Mouse (Mus musculus): ENCODE data around the gene Zfp507. TPM values are rescaled to one million over a fixed set of nuclear protein-coding genes. Genes with fewer than 3 reads are reported as not detected.

The Zfp507 gene
- total and polyA plus RNA-seq, 2 experiments from 2014 or later, result 9.9 to 21.3 TPM

DNA sequence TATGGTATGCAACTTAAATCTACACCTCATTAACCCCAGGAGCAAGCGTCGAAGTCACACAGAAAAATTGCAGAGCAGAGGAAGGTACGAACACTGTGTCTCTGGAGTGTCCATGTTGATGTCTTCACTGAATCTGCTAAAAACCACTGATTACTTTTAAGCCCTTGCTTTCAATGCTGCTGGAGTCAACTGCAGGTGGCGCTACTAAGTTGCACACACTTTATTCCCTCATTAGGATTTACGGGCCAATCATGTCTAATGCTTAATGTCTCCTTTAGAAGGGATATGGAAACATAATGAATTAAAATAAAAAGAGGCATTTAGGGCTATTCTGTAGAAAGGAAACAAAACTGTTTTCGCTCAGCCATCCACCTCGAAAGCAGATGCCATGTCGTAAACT is 12.6 kb downstream of the Zfp507 start:
- ATAC-seq (no peak), DNase-seq (ENCODE audit: low spot score) (peak; percentile 68)
- Histone ChIP-seq H3K9me3 (ENCODE audit: low read length) (no peaks in the 10 kb centered on the region), H3K9ac (replicated peaks; ENCODE audit: low read length) (no peak overlapping the region), H3K4me1 (ENCODE audit: insufficient read depth, low read length) (no peaks in the 10 kb centered on the region), H3K36me3 (ENCODE audit: insufficient read depth, low read length) (peaks cover 77% of the 10 kb centered on the region), H3K27ac (no peak overlapping the region), H3K4me2 (ENCODE audit: low read depth, low read length) (no peak overlapping the region), H3K4me3 (ENCODE audit: low read length) (no peak overlapping the region), H3K27me3 (ENCODE audit: insufficient read depth, low read length) (no peaks in the 10 kb centered on the region)
- WGBS, result 80% methylated on average over 8 of the region's 8 CpGs
- TF ChIP-seq CTCF (IDR thresholded peaks at IDR 0.05; ENCODE audit: low read depth), result peak; percentile 72

DNA sequence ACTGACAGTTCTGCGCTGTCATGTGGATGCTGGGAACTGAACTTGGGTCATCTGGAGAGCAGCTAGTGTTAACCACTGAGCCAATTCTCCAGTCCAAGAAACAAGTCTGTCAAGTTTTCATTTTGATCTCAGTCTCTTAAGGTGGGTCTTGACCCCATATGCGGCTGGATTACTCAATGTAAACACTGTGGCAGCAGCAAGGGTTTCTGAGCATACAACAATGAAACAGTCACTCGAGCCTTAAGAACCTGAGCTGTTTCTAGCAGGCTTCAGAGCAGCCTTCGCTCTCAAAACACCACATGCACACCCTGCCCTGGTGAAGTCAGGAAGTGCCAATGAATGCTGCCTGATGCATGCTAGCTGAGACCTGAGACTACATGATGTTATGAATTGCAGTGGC is 17.2 kb downstream of the Zfp507 start:
- Histone ChIP-seq H3K27me3 (ENCODE audit: insufficient read depth, low read length) (no peaks in the 10 kb centered on the region), H3K4me3 (ENCODE audit: low read length) (no peak overlapping the region), H3K9ac (replicated peaks; ENCODE audit: low read length) (no peak overlapping the region), H3K36me3 (ENCODE audit: insufficient read depth, low read length) (peaks cover 42% of the 10 kb centered on the region), H3K9me3 (ENCODE audit: low read length) (no peaks in the 10 kb centered on the region), H3K4me1 (ENCODE audit: insufficient read depth, low read length) (no peaks in the 10 kb centered on the region), H3K27ac (no peak overlapping the region), H3K4me2 (ENCODE audit: low read depth, low read length) (no peak overlapping the region)
- ATAC-seq (no peak), DNase-seq (ENCODE audit: low spot score) (no peak)
- WGBS, result 94% methylated on average over 4 of the region's 4 CpGs
- TF ChIP-seq CTCF (IDR thresholded peaks at IDR 0.05; ENCODE audit: low read depth), result no peak

DNA sequence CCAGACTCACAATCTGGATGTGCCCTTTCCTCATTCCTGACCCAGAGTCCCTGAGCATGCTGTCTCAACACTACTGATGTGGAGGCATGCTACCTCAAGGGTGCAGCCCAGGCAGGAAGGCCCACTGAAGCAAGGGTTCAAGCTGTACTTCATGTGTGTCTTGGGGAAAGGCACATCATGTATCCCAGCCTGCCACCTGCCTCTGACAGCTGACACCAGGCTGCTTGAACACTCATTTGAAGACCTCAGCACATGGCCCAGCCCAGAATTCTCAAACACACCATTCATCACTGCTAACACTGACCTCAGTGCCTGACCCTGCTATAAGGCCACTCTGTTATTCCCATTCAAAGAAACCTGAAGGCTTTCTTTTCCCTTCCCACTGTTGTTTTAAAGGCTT is 20.6 kb downstream of the Zfp507 start:
- no peak overlapping the region for H3K4me2 ChIP-seq (ENCODE audit: low read depth, low read length)
- H3K9me3 ChIP-seq (ENCODE audit: low read length), result no peaks in the 10 kb centered on the region
- no peaks in the 10 kb centered on the region for H3K4me1 ChIP-seq (ENCODE audit: insufficient read depth, low read length)
- peaks cover 27% of the 10 kb centered on the region for H3K36me3 ChIP-seq (ENCODE audit: insufficient read depth, low read length)
- no peak for DNase-seq (ENCODE audit: low spot score)
- no peak overlapping the region for H3K9ac ChIP-seq (replicated peaks; ENCODE audit: low read length)
- H3K4me3 ChIP-seq (ENCODE audit: low read length), result no peak overlapping the region
- no peak for TF ChIP-seq CTCF (IDR thresholded peaks at IDR 0.05; ENCODE audit: low read depth)
- H3K27ac ChIP-seq, result no peak overlapping the region
- no peak for ATAC-seq
- no peaks in the 10 kb centered on the region for H3K27me3 ChIP-seq (ENCODE audit: insufficient read depth, low read length)

DNA sequence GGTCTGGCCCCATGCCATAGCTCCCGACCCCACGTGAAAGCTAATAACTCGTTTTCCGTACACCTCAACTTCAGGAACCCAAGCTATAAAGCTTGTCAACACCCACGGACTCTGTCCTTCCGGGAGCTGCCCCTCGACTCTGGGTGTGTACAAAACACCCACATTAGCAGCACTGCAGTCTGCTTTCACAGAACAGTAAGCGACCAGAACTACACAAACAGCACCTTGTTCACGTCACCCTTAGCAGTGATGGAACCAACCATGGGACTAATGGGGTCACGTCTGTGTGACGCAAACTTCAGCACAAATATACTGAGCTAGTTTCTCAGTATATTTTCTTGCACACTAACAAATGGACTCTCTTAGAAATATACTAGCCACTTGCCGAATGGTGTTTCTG is 28.7 kb downstream of the Zfp507 start:
- Histone ChIP-seq H3K4me3 (ENCODE audit: low read length) (no peak overlapping the region), H3K4me2 (ENCODE audit: low read depth, low read length) (no peak overlapping the region), H3K36me3 (ENCODE audit: insufficient read depth, low read length) (peaks cover 45% of the 10 kb centered on the region), H3K9ac (replicated peaks; ENCODE audit: low read length) (no peak overlapping the region), H3K4me1 (ENCODE audit: insufficient read depth, low read length) (no peaks in the 10 kb centered on the region), H3K9me3 (ENCODE audit: low read length) (no peaks in the 10 kb centered on the region), H3K27me3 (ENCODE audit: insufficient read depth, low read length) (no peaks in the 10 kb centered on the region), H3K27ac (no peak overlapping the region)
- no peak for TF ChIP-seq CTCF (IDR thresholded peaks at IDR 0.05; ENCODE audit: low read depth)
- no peak for ATAC-seq
- DNase-seq (ENCODE audit: low spot score), result no peak
- WGBS, result 90% methylated on average over 12 of the region's 12 CpGs

- no peak overlapping the region for H3K4me3 ChIP-seq (ENCODE audit: low read length)
- ATAC-seq (no peak), DNase-seq (ENCODE audit: low spot score) (no peak)
- no peaks in the 10 kb centered on the region for H3K4me1 ChIP-seq (ENCODE audit: insufficient read depth, low read length)
- no peaks in the 10 kb centered on the region for H3K27me3 ChIP-seq (ENCODE audit: insufficient read depth, low read length)
- WGBS, result 84% methylated on average over 8 of the region's 8 CpGs
- H3K36me3 ChIP-seq (ENCODE audit: insufficient read depth, low read length), result peaks cover 38% of the 10 kb centered on the region
- H3K4me2 ChIP-seq (ENCODE audit: low read depth, low read length), result no peak overlapping the region
- TF ChIP-seq CTCF (IDR thresholded peaks at IDR 0.05; ENCODE audit: low read depth), result no peak
- H3K9me3 ChIP-seq (ENCODE audit: low read length), result no peaks in the 10 kb centered on the region
- no peak overlapping the region for H3K9ac ChIP-seq (replicated peaks; ENCODE audit: low read length)
- H3K27ac ChIP-seq, result no peak overlapping the region
Measured at GRCm38 (mm10) chr7:35772347-35772746, 30.5 kb downstream of the Zfp507 start.

- Histone ChIP-seq H3K36me3 (ENCODE audit: insufficient read depth, low read length) (peaks cover 36% of the 10 kb centered on the region), H3K4me2 (ENCODE audit: low read depth, low read length) (no peak overlapping the region), H3K9me3 (ENCODE audit: low read length) (no peaks in the 10 kb centered on the region), H3K9ac (replicated peaks; ENCODE audit: low read length) (no peak overlapping the region), H3K27me3 (ENCODE audit: insufficient read depth, low read length) (no peaks in the 10 kb centered on the region), H3K4me3 (ENCODE audit: low read length) (no peak overlapping the region), H3K4me1 (ENCODE audit: insufficient read depth, low read length) (no peaks in the 10 kb centered on the region), H3K27ac (no peak overlapping the region)
- TF ChIP-seq CTCF (IDR thresholded peaks at IDR 0.05; ENCODE audit: low read depth), result no peak
- DNase-seq (ENCODE audit: low spot score), result no peak
- no peak for ATAC-seq
Measured at GRCm38 (mm10) chr7:35771106-35771505, 31.7 kb downstream of the Zfp507 start.

DNA sequence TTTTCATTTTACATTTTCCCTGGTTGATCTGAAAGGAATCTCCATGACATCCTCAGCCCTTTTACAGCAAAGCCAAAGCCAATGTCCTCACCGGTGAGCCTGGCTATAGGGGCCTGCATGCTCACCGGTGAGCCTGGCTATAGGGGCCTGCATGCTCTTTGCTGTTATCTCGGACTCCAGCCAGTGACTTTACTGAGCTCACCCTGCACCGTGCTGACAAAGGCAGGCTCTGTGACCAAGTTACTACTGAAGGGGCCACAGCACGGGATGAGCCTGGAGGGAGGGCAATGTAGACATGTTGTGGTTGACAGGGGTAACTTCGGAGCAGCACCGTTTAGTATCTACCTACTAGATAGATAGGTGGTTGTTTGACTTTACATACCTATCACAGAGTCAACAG is 32.7 kb downstream of the Zfp507 start:
- peaks cover 26% of the 10 kb centered on the region for H3K36me3 ChIP-seq (ENCODE audit: insufficient read depth, low read length)

More for the DNA sequence above, 32.7 kb downstream of the Zfp507 start:
- no peaks in the 10 kb centered on the region for H3K9me3 ChIP-seq (ENCODE audit: low read length)
- H3K4me1 ChIP-seq (ENCODE audit: insufficient read depth, low read length), result no peaks in the 10 kb centered on the region
- H3K4me3 ChIP-seq (ENCODE audit: low read length), result no peak overlapping the region
- no peak for ATAC-seq
- no peak for TF ChIP-seq CTCF (IDR thresholded peaks at IDR 0.05; ENCODE audit: low read depth)
- no peak for DNase-seq (ENCODE audit: low spot score)
- H3K9ac ChIP-seq (replicated peaks; ENCODE audit: low read length), result no peak overlapping the region
- no peak overlapping the region for H3K27ac ChIP-seq
- no peaks in the 10 kb centered on the region for H3K27me3 ChIP-seq (ENCODE audit: insufficient read depth, low read length)
- H3K4me2 ChIP-seq (ENCODE audit: low read depth, low read length), result no peak overlapping the region
- WGBS, result 91% methylated on average over 7 of the region's 7 CpGs

Measured in hindbrain, postnatal 0 days (tissue).